Mouse (Mus musculus) urinary bladder, adult 18-20 months (tissue): ENCODE results near the gene Asb2.

Experiments
- DNase-seq, 2 experiments: peaks; one replicate each; pipeline ENCODE4 v3.0.0; 2022; ENCODE audit warnings: low spot score in 2 of 2, mixed read lengths in 2 of 2

Gene Asb2

DNA sequence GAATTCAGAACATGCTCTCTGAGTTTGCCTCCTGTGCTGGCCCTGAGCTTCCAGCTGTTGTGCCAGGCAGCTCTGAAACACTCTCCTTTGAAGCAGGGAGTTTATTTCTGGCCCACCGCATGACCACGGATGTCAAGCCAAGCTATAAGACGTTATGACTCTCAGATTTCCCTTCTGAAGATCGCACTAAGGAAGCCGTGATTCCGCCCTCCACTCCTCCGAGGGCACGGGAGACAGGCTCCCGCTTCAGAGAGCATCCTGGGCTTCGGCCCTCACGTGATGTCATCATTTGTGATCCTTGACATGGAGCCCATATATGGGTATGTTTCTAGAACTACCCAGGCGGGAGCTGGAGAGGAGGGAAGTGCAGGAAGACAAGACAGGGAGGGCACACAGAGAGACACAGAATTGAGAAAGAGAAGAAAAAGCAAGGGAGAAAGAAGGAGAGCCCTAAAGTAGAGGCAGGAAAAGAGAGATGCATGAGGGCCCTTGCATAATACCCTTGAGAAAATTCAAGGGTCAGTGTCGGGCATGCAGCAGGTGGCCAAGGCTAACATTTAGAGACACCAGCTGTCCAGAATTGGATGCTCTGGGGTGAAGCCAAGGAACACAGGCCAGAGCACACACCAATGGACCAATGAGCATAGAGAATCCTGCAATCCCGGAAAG, at the start of gene Asb2:
Asb2 (minus strand) TSS at position 256 of the 669 bp plus-strand sequence.
- no peak for DNase-seq

DNA sequence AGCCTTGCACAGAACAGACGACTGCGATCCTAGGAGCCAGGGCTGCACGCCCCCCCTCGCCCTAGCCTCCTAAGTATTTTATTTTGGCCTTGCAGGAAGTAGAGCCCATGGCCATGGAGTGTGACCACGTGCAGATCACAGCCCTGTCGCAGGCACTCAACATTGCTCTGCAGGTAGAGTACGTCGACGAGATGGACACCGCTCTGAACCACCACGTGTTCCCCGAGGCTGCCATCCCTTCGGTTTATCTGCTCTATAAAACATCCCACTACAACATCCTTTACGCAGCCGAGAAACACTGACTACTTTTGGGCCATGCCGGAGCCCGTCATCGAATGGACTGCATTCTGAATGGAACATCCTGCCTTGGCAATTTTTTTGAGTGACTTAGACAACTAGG, 48.3 kb upstream of the Asb2 start:
- no peak for DNase-seq

DNA sequence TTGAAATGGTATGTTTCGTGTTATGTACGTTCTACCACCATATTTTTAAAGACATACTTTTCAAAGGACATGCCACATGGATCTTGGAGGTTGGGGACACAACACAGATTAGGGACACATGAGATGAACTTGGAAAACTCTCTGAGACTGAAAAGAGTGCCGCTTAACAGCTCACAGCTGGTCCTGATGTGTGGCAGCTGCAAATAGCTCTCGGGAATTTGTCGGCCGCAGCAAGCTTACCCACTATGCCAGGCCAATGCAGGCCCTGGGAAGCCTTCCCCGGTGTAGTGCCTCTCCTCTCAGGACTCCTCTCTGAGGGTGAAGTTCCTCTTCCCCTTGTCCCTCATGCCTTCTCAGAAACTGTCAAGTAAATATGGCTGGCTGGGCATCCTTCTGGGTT, 41.0 kb upstream of the Asb2 start:
- DNase-seq, result no peak

DNA sequence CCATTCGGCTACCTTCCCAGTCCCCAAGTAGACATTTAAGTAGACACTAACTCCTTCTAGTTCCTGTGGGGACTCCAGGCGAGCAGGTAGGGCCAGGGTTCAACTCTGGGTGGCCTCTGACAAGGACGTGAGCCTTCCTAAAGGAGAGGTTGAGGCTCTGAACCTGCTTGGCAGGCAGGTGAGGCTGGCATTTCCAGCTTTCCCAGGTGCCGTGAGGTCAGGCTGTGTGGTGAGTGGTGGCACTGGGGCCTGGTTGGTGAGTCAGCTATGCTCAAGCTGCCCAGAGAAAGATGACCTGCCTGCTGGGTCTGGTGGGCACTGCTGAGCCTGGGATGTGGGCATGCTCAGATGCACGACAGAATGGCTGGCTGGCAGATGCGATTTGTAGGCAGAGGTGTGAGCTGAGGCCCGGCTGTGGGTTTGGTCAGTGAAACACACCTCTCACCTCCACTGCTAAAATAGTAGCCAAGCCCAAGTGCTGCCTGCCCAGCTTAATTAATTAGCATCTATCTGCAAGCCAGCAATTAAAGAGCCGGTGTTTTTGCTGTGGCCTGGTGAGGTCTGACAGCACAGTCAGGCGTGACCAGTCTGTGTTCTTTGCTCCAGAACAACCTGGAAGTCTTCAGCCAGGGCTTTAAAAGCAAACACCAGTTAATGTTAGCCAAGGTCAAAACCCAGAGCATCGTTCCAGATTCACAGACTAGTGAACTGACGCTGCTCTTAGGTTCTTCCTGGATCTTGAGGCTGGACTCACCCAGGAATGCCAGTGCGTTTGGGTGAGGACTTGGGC, 39.9 kb upstream of the Asb2 start:
- DNase-seq, result peak in 1 of 2 experiments; percentile 72

DNA sequence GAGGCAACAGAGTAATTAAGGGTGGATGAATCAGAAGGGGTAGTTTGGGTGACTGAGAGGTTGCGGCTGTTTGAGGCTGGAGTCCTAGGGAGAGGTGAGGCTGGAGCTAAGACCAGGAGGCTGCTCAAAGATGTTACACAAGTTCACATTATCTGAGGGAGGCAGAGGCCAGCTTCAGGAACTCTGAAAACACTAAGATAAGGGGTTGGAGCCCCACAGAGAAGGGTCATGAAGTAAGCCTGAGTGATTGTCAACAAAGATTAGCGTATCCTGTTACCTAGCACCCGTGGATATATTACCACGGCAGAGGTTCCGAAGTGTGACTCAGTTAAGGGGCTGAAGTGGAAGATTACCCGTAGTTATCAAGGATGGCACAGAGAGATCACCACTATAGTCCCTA, 37.7 kb upstream of the Asb2 start:
- no peak for DNase-seq

DNA sequence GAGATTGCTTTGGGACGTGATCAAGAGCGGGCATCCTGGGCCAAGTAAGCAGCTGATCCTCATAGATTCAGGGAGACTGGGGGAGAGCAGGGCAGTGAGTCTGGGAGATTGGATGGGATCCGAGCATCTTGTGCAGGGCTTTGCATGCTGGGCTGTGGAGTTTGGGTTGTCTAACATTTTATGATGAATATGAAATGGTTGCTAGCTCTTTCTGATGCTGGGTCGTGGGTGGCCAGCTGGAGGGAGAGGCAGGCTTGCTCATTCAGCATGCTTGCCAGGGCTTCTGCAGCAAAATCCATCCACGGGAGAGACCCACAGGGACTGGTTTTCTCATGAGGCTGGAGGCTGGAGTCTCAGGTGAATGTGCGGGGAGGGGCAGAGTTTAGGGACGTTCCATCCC, 35.3 kb upstream of the Asb2 start:
- DNase-seq, result no peak

DNA sequence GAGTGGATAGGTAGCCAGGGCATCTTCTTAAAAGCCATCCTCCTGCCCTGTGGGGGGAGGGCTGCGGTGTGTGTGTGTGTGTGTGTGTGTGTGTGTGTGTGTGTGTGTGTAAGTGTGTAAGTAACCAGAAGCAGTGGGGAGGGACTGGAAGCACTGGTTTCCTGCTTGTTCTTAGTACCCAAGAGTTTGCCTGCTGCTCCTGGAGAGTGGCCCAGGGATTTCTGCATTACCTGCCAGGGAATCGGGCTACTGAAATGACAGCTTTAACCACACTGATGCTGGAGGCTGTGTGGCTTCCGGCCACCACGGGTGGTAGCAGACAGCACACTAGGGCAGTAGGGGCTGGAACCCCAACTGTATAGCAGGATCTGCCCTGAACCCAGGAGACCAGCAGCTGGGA, 34.2 kb upstream of the Asb2 start:
- DNase-seq, result no peak

DNA sequence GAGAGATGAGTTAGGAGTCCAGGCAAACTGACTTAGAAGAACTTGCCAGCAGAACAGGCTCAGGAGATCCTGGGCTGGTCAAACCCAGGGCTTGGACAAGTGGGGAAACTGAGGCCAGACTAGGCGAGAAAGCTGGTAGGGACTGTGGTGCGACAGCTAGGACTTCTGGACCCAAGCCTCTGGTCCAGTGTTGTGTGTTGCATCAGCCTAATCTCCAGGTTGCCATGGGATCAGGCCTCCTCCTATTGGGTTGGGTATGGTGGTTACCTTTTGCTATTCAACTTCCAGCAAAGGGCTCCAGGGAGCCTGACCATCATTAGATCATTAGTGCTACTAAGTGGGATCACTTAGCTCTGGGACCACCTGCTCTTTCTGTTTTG, 33.5 kb upstream of the Asb2 start:
- no peak for DNase-seq

DNA sequence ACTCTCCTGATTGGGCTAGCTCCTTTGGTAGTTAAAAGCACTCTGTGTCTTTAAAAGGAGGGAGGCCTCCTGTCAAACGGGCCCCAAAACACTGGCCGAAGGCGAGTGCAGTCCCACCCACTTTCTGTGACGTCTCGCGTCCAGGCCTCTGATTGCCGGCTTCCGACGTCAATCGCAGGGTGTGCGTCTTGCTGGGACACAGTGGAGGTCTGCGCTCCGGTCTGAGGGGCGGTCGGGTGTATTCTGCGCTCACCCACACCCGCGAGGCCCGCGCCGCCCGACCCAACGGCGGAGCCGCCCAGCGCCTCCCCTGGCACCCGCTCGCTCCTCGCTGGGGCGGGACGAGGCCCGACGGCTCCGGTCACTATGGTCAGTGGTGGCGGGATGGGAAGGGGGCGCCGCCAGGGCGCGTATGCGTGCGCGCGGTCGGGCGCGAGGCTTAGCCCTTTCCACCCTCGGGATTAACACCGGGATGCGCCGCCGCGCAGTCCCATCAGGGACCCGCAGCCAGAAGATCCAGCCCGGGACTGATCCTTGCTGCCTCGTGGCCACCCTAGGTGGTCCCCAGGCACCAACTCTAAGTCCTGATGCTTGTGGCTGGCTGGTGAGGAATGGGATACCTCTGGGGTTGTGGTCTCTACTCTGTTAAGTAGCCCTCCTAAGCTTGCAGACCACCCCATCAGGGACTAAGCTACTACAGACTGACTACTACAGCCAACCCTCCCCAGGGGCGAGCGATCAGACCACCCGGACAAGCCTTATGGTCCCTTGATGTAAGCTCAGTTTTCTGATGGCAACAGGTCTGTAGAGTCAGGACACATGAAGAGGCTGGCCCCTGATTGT, 32.9 kb upstream of the Asb2 start, which contains the start of gene Otub2:
Otub2 (plus strand) TSS at position 178 of the 843 bp plus-strand sequence.
- peak; percentile 96 to 97 for DNase-seq

DNA sequence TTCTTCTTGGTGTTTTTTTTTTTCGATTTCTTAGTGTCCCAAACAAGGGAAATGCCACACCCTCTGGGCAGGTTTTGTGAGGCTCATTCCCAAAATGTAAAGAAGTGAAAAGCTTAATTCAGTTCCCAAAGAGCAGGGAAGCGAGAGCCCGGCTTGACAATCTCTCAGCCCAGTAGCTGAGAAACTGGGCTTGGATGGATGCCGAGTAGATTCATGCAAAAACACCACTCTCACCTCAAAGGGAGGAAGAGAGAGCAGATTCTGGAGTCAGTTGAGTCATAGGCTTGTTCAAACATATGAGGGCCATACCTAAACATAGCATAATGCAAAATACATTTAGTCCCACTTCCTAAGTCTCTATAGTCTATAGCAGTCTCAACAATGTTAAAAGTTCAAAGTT, 24.4 kb upstream of the Asb2 start:
- no peak for DNase-seq

DNA sequence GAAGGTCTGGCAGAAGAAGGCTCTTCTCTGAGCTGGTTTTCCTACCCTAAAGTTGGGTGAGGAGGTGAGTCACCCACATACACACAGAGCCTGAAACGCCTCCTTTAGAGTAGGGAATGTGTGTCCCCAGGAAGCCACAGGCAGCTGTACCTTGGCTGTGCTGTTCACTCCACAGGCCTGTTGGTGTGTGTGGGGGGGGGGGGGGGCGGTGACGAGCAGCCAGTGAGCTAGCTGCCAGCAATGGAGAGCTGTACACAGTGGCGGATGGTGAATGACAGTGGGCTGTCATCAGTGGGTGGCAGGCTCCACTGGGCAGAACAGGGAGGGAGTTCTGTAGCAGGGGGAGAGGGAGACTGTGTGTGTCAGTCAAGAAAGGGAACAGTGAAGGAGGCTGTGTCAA, 21.0 kb upstream of the Asb2 start:
- no peak for DNase-seq

DNA sequence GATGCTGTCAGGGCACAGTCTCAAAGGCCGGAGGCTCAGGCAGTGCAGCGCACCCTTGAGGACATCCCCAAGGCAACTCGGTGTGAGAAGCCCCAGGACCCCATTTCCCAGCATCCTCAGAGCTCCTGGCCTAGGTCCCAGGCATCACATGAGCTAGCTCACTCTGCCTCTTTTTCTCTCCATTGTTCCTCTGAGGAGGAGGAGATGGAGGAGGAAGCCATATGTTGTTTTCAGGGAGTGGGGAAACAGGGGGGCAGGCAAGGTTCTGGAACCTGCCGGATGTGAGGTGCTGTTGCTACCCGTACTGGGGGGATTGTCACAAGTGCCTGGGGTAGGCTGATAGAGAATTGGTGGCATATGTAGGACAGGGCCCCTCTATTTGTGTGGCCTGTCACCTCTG, 20.3 kb upstream of the Asb2 start:
- no peak for DNase-seq

DNA sequence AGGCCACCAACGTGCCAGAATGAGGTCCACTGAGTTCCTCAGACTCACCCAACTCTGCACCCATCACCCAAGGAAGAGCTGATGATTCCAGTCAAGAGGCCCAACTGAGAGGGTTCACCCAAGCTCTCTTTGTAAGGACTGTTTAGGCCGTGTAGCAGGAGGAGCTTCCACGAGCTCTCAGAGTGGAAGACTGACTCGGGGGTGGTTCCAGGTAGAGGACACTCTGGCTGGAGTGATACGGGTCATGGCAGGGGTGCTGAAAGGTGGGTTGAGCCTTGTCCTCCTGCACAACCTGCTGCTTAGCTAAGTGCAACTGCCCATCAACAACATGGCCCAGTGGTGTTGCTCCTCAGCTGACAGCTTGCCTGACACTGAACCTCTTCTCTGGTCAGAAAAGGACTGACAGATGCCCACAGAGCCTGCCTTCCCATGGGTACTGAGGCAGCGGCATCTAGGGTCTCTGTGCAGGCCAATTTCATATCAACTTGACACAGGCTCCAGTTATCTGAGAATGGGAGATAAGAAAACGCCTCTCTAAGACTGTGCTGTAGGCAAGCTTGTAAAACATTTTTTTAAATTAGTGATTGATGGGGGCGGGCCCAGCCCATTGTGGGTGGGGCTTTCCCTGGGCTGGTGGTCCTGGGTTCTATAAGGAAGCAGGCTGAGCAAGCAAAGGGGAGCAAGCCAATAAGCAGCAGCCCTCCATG, 17.9 kb upstream of the Asb2 start:
- no peak for DNase-seq

DNA sequence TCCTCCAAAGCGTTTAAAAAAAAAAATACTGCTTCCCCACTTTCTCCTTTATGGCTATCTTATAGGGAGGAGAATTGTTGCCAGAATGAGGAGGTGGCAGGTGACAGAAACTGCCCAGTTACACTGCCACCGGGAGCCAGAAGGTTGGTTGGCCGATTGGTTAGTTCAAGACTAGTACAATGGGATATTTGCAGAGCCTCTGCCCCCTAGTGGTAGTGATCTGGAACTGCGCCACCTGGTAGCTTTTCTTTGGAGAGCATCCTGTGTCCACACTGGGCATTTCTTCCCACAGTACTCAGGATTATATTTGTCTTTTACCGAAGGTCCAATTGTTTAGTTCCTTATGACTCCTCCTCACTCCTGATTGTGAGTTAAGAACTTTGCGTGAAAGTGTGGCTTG, 15.9 kb upstream of the Asb2 start:
- DNase-seq, result no peak

DNA sequence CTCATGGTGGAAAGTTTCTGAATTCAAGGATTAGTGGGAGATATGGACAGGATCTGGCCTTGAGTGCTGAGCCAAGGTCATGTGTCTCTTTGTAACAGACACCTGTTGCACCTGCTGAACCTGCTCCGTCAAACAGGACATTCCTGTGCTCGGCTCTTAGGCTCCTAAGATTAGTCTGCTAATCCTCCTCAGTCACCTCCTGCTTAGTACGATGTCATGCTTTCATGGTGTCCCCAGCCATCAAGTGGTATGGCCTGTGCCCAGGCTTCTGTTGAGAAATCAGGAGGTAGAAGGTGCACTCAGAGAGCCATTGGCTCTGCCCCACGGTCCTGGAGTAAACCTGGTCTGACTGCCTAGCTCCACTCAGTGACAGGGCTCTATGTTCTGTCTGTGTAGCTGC, 15.1 kb upstream of the Asb2 start:
- DNase-seq, result no peak

DNA sequence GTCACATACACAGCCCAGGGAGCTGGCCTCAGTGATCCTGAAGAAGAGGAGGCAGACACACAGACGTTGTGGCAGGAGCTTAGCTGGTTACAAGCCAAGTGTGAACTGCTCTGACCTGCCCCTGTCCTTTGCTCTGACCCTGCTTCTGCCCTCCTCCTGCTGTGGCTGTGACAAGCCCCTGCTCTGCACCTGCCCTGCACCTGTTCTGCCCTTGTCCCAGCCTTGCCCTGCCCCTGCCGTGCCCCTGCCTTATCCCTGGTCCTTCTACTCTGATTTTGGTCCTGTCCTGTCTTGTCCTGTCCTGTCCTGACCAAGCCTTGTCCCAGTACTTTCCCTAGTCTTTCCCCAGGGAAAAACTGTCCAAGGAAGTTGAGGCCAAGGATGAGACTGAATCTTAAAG, 13.0 kb upstream of the Asb2 start:
- no peak for DNase-seq

DNA sequence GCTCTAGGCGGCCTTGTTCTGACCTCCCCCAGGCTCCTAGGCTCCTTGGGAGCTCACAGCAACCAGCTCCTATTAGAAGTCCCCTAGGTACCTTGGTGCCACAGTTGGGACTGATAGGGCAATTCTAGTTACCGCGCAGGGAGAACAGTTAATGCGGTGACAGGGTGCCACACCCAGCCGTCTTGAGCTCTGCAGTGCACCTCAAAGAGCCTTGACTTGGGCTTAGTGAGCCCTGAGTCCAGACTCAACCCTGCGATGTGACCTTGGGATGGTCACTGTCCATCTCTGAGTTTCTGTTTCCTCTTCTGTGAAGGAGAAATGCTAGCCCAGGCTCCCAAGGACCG, 12.5 kb upstream of the Asb2 start:
- DNase-seq, result no peak

DNA sequence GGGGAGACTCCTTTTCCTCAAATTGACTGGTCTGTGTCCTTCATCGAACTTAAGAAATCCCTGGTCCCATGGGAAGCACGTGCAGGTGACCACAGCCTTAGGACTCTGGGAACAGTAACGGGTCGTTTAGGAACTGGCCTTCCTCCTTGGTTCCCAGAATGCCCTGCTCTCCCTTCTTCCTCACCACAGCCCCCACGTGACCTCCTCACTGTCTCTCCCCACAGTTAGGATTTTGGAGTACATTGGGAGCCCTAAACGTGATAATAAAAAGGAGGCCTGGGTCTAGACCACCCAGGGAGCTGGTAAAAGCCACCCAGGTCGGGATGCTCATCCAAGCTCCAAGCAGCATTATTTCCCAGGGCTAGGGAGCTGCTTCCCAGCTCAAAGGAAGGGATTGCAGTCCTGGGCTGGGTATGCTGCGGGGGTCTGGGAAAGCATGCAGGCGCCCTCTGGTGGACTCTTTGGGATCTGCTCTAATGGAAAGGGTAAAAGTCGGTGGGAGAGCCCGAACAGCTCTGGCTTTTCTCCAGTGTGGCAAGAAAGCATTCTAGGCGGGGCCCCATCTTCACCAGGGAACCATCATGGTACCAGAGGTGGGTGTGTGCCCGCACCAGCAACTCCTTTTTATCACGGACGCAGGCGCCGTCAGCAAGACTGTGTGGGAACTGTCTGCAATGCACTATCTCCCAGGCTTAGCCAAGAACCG, 12.0 kb upstream of the Asb2 start:
- DNase-seq, result peak; percentile 26 to 51

DNA sequence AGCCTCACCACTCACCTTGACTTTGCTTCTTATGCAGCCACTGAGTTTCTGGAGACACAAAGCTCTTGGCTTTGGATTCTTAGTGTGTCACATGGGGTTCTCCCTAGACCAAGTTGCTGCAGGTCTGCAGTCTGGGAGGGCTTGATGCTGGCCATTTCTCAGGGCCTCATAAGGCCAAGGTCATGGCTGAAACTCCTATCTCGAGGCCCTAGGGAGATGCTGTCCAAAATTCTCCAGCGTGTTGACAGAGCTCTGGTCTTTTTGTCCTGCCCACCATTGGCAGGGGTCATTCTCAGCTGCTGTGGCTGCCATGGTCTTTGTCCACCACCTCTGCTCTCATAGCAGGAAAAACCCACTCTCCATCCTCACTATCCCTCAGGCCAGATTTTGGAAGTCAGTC, 11.4 kb upstream of the Asb2 start:
- no peak for DNase-seq

DNA sequence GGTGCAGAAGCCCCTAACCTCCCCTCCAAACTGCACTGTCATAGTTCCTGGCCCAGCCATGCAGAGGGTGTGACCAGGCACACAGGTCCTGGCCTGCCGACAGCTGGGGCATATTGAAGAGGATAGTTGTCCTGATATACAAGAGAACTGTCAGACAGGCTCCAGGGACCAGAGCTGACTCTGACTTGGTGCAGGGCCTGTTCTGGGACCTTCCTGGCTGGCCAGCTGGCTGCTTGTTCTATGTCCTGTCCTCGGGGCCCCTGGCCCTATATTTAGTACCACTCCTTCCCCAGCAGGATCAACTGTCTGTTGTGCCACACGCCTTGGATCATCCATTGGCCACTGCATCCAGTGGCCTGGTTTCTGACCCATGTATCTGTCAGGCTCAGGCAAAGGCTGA, 6.5 kb upstream of the Asb2 start:
- no peak for DNase-seq

DNA sequence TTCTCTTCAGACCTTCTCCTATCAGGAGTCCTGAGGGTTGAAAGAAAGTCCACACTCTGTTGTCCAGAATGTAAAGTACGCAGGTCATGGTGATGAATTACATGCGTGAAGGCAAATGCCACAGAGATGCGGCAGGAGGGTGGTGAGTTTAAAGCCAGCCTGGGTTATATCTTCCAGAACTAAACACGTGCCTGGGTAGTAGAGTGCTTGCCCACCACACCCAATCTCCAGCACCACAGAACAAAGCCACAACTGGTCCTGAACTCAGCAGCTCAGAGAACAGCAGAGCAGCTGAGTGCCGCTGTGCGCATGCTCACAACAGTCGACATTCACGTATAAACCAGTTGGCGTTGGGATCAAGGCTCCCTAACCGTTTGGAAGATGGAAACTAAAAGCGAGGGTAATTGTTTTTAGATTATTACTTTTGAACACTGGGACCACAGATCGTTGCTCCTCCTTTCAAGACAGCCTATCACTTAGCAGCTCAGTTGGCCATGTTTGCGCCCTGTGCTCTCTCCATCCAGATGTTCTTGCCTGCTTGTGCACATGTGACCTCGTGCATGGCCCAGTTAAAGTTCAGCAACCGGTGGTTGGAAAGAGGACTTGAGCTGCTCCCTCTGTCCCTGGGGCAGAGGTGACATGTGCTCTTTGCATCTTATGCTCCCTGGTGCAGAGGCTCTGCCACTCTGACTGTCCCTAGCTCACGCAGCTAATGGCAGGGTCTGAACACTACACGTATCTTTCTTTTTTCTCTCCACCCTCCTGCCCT, 5.9 kb upstream of the Asb2 start:
- DNase-seq, result no peak
